Mouse (Mus musculus) adrenal gland, adult 8-10 months (tissue): ENCODE measurements around the gene Tmprss9. TPM values are rescaled to one million over a fixed set of nuclear protein-coding genes. Genes with fewer than 3 reads are reported as not detected.

Experiments
- DNase-seq: peaks from one replicate; pipeline ENCODE4 v3.0.0; 2022
- total RNA-seq, 4 experiments: library from RNA; stranded (reverse); gene quantifications; 2 replicates each; pipeline ENCODE4 v1.2.4; 2022

Gene Tmprss9
- total RNA-seq, 4 experiments from 2014 or later, result 0.18 TPM; not detected in 3

GRCm38 (mm10) chr10:80915736-80916135, 44.1 kb downstream of the Tmprss9 start:
- DNase-seq, result no peak

GRCm38 (mm10) chr10:80917336-80917778, 45.7 kb downstream of the Tmprss9 start:
- DNase-seq, result no peak

- no peak for DNase-seq
Measured at GRCm38 (mm10) chr10:80917779-80918434, 46.3 kb downstream of the Tmprss9 start, which contains the start of gene Lmnb2. TSS of gene Lmnb2 (minus strand) at chr10:80918245.

GRCm38 (mm10) chr10:80921923-80922322, 50.3 kb downstream of the Tmprss9 start:
- no peak for DNase-seq

- no peak for DNase-seq
Measured at GRCm38 (mm10) chr10:80925472-80925871, 53.8 kb downstream of the Tmprss9 start.

- peak; percentile 89 for DNase-seq
Measured at GRCm38 (mm10) chr10:80928586-80929298, 57.1 kb downstream of the Tmprss9 start.

- peak; percentile 99 for DNase-seq
Measured at GRCm38 (mm10) chr10:80929299-80930226, 57.9 kb downstream of the Tmprss9 start, which contains the start of gene Gadd45b. TSS of gene Gadd45b (plus strand) at chr10:80930073.

- no peak for DNase-seq
Measured at GRCm38 (mm10) chr10:80930361-80931152, 58.9 kb downstream of the Tmprss9 start.

GRCm38 (mm10) chr10:80931153-80931671, 59.6 kb downstream of the Tmprss9 start:
- no peak for DNase-seq

GRCm38 (mm10) chr10:80931695-80932094, 60.0 kb downstream of the Tmprss9 start:
- DNase-seq, result no peak

- DNase-seq, result no peak
Measured at GRCm38 (mm10) chr10:80932206-80932605, 60.6 kb downstream of the Tmprss9 start.

GRCm38 (mm10) chr10:80932700-80933420, 61.2 kb downstream of the Tmprss9 start:
- DNase-seq, result no peak

- DNase-seq, result no peak
Measured at GRCm38 (mm10) chr10:80933421-80933979, 61.9 kb downstream of the Tmprss9 start.

GRCm38 (mm10) chr10:80934136-80934985, 62.7 kb downstream of the Tmprss9 start:
- DNase-seq, result no peak

GRCm38 (mm10) chr10:80935241-80935640, 63.6 kb downstream of the Tmprss9 start:
- no peak for DNase-seq

- no peak for DNase-seq
Measured at GRCm38 (mm10) chr10:80935698-80936097, 64.0 kb downstream of the Tmprss9 start.

- no peak for DNase-seq
Measured at GRCm38 (mm10) chr10:80936135-80936809, 64.6 kb downstream of the Tmprss9 start.

GRCm38 (mm10) chr10:80936810-80937164, 65.1 kb downstream of the Tmprss9 start:
- DNase-seq, result no peak

GRCm38 (mm10) chr10:80937646-80938045, 66.0 kb downstream of the Tmprss9 start:
- DNase-seq, result no peak
